26 mouse cellular contexts compared by ENCODE assay signal in genomic region chr10:107569044-107569443, GRCm38 (mm10).
DNase-seq lines count a peak whose midpoint lies in the region; ATAC-seq and TF ChIP-seq lines count a peak whose summit lies in the region.
"Had no signal": no experiment of that assay in that cellular context is flagged by ENCODE, and none has a peak within 500 bp of the region (broad histone marks: within the 10 kb centered on the region; RNA-seq: fewer than 3 reads in every experiment).

No protein-coding gene starts in this region.

- no peak for DNase-seq in gastrocnemius, adult 2 months
- DNase-seq in gastrocnemius, postnatal 36 days, result no peak
- DNase-seq in forelimb bud, embryonic 11.5 days (ENCODE audit: low read depth, low spot score), result peak; percentile 18
- DNase-seq in embryo, embryonic 11 days, result no peak
- DNase-seq: adrenal gland, adult 8-10 months; adrenal gland, postnatal 14 days; adrenal gland, postnatal 36 days; B cell, adult 2 months; cerebellum, adult 11-12 months; cerebellum, adult 2 months; cerebellum, adult 9-10 months; cerebellum, postnatal 10 days; cerebellum, postnatal 25 days had no signal

- H3K4me3 ChIP-seq in gastrocnemius, adult 2 months, result no peak overlapping the region
- H3K4me3 ChIP-seq in limb, embryonic 13.5 days, result no peak overlapping the region
- H3K4me3 ChIP-seq: embryonic facial prominence, embryonic 13.5 days; embryonic facial prominence, embryonic 15.5 days; erythroblast, embryonic 14.5 days; forebrain, embryonic 10.5 days; forebrain, embryonic 12.5 days had no signal

- no peaks in the 10 kb centered on the region for H3K9me3 ChIP-seq in limb, embryonic 13.5 days
- H3K9me3 ChIP-seq: embryonic facial prominence, embryonic 13.5 days; embryonic facial prominence, embryonic 15.5 days; forebrain, embryonic 10.5 days; forebrain, embryonic 12.5 days had no signal

- no peaks in the 10 kb centered on the region for H3K27me3 ChIP-seq in limb, embryonic 13.5 days
- H3K27me3 ChIP-seq: CH12.LX; embryonic facial prominence, embryonic 13.5 days; embryonic facial prominence, embryonic 15.5 days; forebrain, embryonic 12.5 days; Patski had no signal

- no peak overlapping the region for H3K9ac ChIP-seq in limb, embryonic 13.5 days
- H3K9ac ChIP-seq: embryonic facial prominence, embryonic 13.5 days; embryonic facial prominence, embryonic 15.5 days; forebrain, embryonic 12.5 days had no signal

- no peaks in the 10 kb centered on the region for H3K36me3 ChIP-seq in limb, embryonic 13.5 days
- H3K36me3 ChIP-seq: embryonic facial prominence, embryonic 13.5 days; embryonic facial prominence, embryonic 15.5 days; forebrain, embryonic 10.5 days; forebrain, embryonic 12.5 days; G1E had no signal

- no peak overlapping the region for H3K4me2 ChIP-seq in limb, embryonic 13.5 days (replicated peaks)
- H3K4me2 ChIP-seq: embryonic facial prominence, embryonic 13.5 days; embryonic facial prominence, embryonic 15.5 days; forebrain, embryonic 12.5 days had no signal

- intact Hi-C loops in gastrocnemius, adult 2 months (cut with DNase I), result loop anchor here (5.0 to 10.0 kb wide), 2 partner anchors 77 to 136 kb away; partner anchors contain the start of gene Myf6
- intact Hi-C loops in gastrocnemius, postnatal 36 days (cut with DNase I), result loop anchor here (5.0 kb wide), 1 partner anchor 77 kb away; the partner anchor contains the start of gene Myf6

- ATAC-seq in limb, embryonic 13.5 days (ENCODE audit: low FRiP score, low read depth), result peak; percentile 54; the same call in 1 of the 2 replicates
- ATAC-seq: activated CD4-positive, CD25-positive, alpha-beta regulatory T cell, adult 4 months; CD4-positive, CD25-positive, alpha-beta regulatory T cell, adult 4 months; forebrain, embryonic 14.5 days; forebrain, embryonic 16.5 days; Patski had no signal

- H3K4me1 ChIP-seq in limb, embryonic 13.5 days, result peaks cover 7% of the 10 kb centered on the region; the same call in 1 of the 2 replicates
- H3K4me1 ChIP-seq: embryonic facial prominence, embryonic 13.5 days; embryonic facial prominence, embryonic 15.5 days; forebrain, embryonic 10.5 days; forebrain, embryonic 12.5 days had no signal

- peak overlapping the region; percentile 5; the same call in 1 of the 2 replicates for H3K27ac ChIP-seq in gastrocnemius, adult 2 months
- H3K27ac ChIP-seq in limb, embryonic 13.5 days, result no peak overlapping the region
- H3K27ac ChIP-seq: embryonic facial prominence, embryonic 13.5 days; embryonic facial prominence, embryonic 15.5 days; forebrain, embryonic 10.5 days; forebrain, embryonic 12.5 days had no signal

- WGBS in limb, embryonic 13.5 days, result 7% methylated on average over 3 of the region's 3 CpGs

- TF ChIP-seq CTCF in gastrocnemius, adult 2 months (IDR thresholded peaks at IDR 0.05), result no peak
